Mouse (Mus musculus) MEL (cell line): ENCODE data around the gene Dhx29. TPM values are rescaled to one million over a fixed set of nuclear protein-coding genes. Genes with fewer than 3 reads are reported as not detected.

ENCODE experiments used
- DNase-seq: peaks from one replicate; pipeline ENCODE4 v3.0.0; 2011; ENCODE audit warnings: low read depth, low spot score
- H3K27ac ChIP-seq: 2 replicates; pipeline ENCODE4 v1.5.1; 2012; ENCODE audit warnings: low read depth, mild to moderate bottlenecking, control low read depth, low read length, moderate library complexity; ENCODE audit not compliant: control insufficient read depth
- H3K27me3 ChIP-seq, 2 experiments: fragments of 150-350 bp in 1 of 2; sonication (generic) in 1 of 2; 2 replicates each; pipeline ENCODE4 v1.6.1; 2012; ENCODE audit warnings: low read length in 2 of 2, mild to moderate bottlenecking in 2 of 2, improper control_type of control experiment in 1 of 2, moderate library complexity in 1 of 2; ENCODE audit not compliant: insufficient read depth in 2 of 2, control insufficient read depth in 1 of 2
- H3K36me3 ChIP-seq, 2 experiments: 2 replicates each; pipeline ENCODE4 v1.6.1; 2012 to 2014; ENCODE audit warnings: low read length in 2 of 2, improper control_type of control experiment in 1 of 2, inconsistent platforms in 1 of 2, mild to moderate bottlenecking in 1 of 2; ENCODE audit not compliant: insufficient read depth in 2 of 2, control insufficient read depth in 1 of 2
- H3K4me1 ChIP-seq, 2 experiments: fragments of 150-350 bp in 1 of 2; sonication (generic) in 1 of 2; 2 replicates each; pipeline ENCODE4 v1.6.1; 2012; ENCODE audit warnings: low read length in 2 of 2, improper control_type of control experiment in 1 of 2, mild to moderate bottlenecking in 1 of 2; ENCODE audit not compliant: insufficient read depth in 2 of 2, control insufficient read depth in 1 of 2
- H3K4me3 ChIP-seq, 2 experiments: fragments of 150-350 bp in 1 of 2; sonication (generic) in 1 of 2; 2 replicates each; pipeline ENCODE4 v1.5.1; 2012; ENCODE audit warnings: low read depth in 2 of 2, low read length in 2 of 2, mild to moderate bottlenecking in 2 of 2, moderate library complexity in 2 of 2, control low read depth in 1 of 2, improper control_type of control experiment in 1 of 2; ENCODE audit not compliant: control insufficient read depth in 1 of 2, insufficient read depth in 1 of 2
- H3K79me2 ChIP-seq: 2 replicates; pipeline ENCODE4 v1.6.1; 2012; ENCODE audit warnings: mild to moderate bottlenecking, low read length, moderate library complexity; ENCODE audit not compliant: control insufficient read depth, poor library complexity, insufficient read depth
- H3K9ac ChIP-seq: 2 replicates; pipeline ENCODE4 v1.6.1; 2012; ENCODE audit warnings: low read depth, mild to moderate bottlenecking, control low read depth, low read length, moderate library complexity; ENCODE audit not compliant: control insufficient read depth, poor library complexity, severe bottlenecking
- H3K9me3 ChIP-seq: fragments of 150-350 bp; sonication (generic); replicated peaks from 2 replicates; pipeline ENCODE4 v1.6.1; 2012; ENCODE audit warnings: mild to moderate bottlenecking, low read length, improper control_type of control experiment, moderate library complexity; ENCODE audit not compliant: insufficient read depth
- BHLHE40 ChIP-seq: IDR thresholded peaks from 2 replicates; pipeline ENCODE4 v1.6.1; 2012; ENCODE audit warnings: low read depth, mild to moderate bottlenecking, inconsistent platforms, low read length, improper control_type of control experiment, borderline replicate concordance
- E2F4 ChIP-seq: IDR thresholded peaks from 2 replicates; pipeline ENCODE4 v1.6.1; 2011; ENCODE audit warnings: low read depth, low read length, improper control_type of control experiment, borderline replicate concordance
- ELF1 ChIP-seq: IDR thresholded peaks from 2 replicates; pipeline ENCODE4 v1.6.1; 2014; ENCODE audit warnings: low read depth, mild to moderate bottlenecking, inconsistent platforms, low read length, improper control_type of control experiment, moderate library complexity
- EP300 ChIP-seq, 2 experiments: IDR thresholded peaks; 2 replicates each; pipeline ENCODE4 v1.6.1; 2011; ENCODE audit warnings: improper control_type of control experiment in 2 of 2, low read length in 2 of 2, low read depth in 1 of 2, mild to moderate bottlenecking in 1 of 2
- ETS1 ChIP-seq: IDR thresholded peaks from 2 replicates; pipeline ENCODE4 v1.6.1; 2012; ENCODE audit warnings: low read depth, mild to moderate bottlenecking, inconsistent platforms, low read length, improper control_type of control experiment, moderate library complexity
- GATA1 ChIP-seq: IDR thresholded peaks from 2 replicates; pipeline ENCODE4 v1.6.1; 2011; ENCODE audit warnings: low read depth, low read length, improper control_type of control experiment
- JUND ChIP-seq: IDR thresholded peaks from 2 replicates; pipeline ENCODE4 v1.6.1; 2011; ENCODE audit warnings: low read depth, mild to moderate bottlenecking, improper control_type of control experiment, low read length
- MAFK ChIP-seq: IDR thresholded peaks from 2 replicates; pipeline ENCODE4 v1.6.1; 2011; ENCODE audit warnings: low read depth, mild to moderate bottlenecking, low read length, improper control_type of control experiment, borderline replicate concordance
- MXI1 ChIP-seq: IDR thresholded peaks from 2 replicates; pipeline ENCODE4 v1.6.1; 2011; ENCODE audit warnings: mild to moderate bottlenecking, low read depth, low read length, improper control_type of control experiment
- NRF1 ChIP-seq: IDR thresholded peaks from 2 replicates; pipeline ENCODE4 v1.6.1; 2014; ENCODE audit warnings: low read depth, mild to moderate bottlenecking, inconsistent platforms, low read length, improper control_type of control experiment, moderate library complexity; ENCODE audit not compliant: poor library complexity, insufficient read depth, severe bottlenecking
- POLR2AphosphoS2 ChIP-seq: IDR thresholded peaks from 2 replicates; pipeline ENCODE4 v1.6.1; 2011; ENCODE audit warnings: low read length, improper control_type of control experiment
- RAD21 ChIP-seq: IDR thresholded peaks from 2 replicates; pipeline ENCODE4 v1.6.1; 2011; ENCODE audit warnings: mild to moderate bottlenecking, low read depth, low read length, improper control_type of control experiment
- RCOR1 ChIP-seq: IDR thresholded peaks from 2 replicates; pipeline ENCODE4 v1.6.1; 2012; ENCODE audit warnings: low read depth, mild to moderate bottlenecking, inconsistent platforms, low read length, improper control_type of control experiment
- SIN3A ChIP-seq: IDR thresholded peaks from 2 replicates; pipeline ENCODE4 v1.6.1; 2012; ENCODE audit warnings: low read length, improper control_type of control experiment, inconsistent platforms
- TBP ChIP-seq: IDR thresholded peaks from 2 replicates; pipeline ENCODE4 v1.8.0; 2011; ENCODE audit warnings: low read depth, low read length, improper control_type of control experiment
- TCF12 ChIP-seq: IDR thresholded peaks from 2 replicates; pipeline ENCODE4 v1.6.1; 2014; ENCODE audit warnings: low read depth, mild to moderate bottlenecking, inconsistent platforms, low read length, improper control_type of control experiment, moderate library complexity
- USF1 ChIP-seq: IDR thresholded peaks from 2 replicates; pipeline ENCODE4 v1.6.1; 2014; ENCODE audit warnings: low read depth, mild to moderate bottlenecking, inconsistent platforms, low read length, improper control_type of control experiment, moderate library complexity
- USF2 ChIP-seq, 2 experiments: IDR thresholded peaks; 2 replicates each; pipeline ENCODE4 v1.6.1; 2011 to 2012; ENCODE audit warnings: improper control_type of control experiment in 2 of 2, low read length in 2 of 2, borderline replicate concordance in 1 of 2, inconsistent platforms in 1 of 2, low read depth in 1 of 2, mild to moderate bottlenecking in 1 of 2; ENCODE audit not compliant: insufficient read depth in 1 of 2
- ZC3H11A ChIP-seq: IDR thresholded peaks from 2 replicates; pipeline ENCODE4 v1.6.1; 2012; ENCODE audit warnings: low read depth, mild to moderate bottlenecking, inconsistent platforms, low read length, improper control_type of control experiment
- ZMIZ1 ChIP-seq: IDR thresholded peaks from 2 replicates; pipeline ENCODE4 v1.6.1; 2012; ENCODE audit warnings: low read depth, mild to moderate bottlenecking, inconsistent platforms, low read length, improper control_type of control experiment, moderate library complexity
- ZNF384 ChIP-seq: IDR thresholded peaks from 2 replicates; pipeline ENCODE4 v1.6.1; 2012; ENCODE audit warnings: low read depth, mild to moderate bottlenecking, inconsistent platforms, low read length, improper control_type of control experiment
- polyA plus RNA-seq, 2 experiments: library from polyadenylated mRNA; stranded (reverse) in 1 of 2; unstranded in 1 of 2; fragments of >175 nt in 1 of 2; fragments of >200 nt in 1 of 2; gene quantifications; 2 replicates each; pipeline versions ENCODE4 v1.2.1 to v1.2.4; 2012; ENCODE audit warnings: low replicate concordance in 2 of 2, low read depth in 1 of 2; ENCODE audit not compliant: insufficient read length in 2 of 2, insufficient read depth in 1 of 2, missing spikeins in 1 of 2
- total RNA-seq: library from RNA; depleted of rRNA; stranded (reverse); fragments of 300-350 nt; gene quantifications from 2 replicates; pipeline ENCODE4 v1.2.3, GENCODE M21; 2012

The Dhx29 gene
- total and polyA plus RNA-seq, 3 experiments, result 25.3 to 41.2 (median 26.7) TPM

DNA sequence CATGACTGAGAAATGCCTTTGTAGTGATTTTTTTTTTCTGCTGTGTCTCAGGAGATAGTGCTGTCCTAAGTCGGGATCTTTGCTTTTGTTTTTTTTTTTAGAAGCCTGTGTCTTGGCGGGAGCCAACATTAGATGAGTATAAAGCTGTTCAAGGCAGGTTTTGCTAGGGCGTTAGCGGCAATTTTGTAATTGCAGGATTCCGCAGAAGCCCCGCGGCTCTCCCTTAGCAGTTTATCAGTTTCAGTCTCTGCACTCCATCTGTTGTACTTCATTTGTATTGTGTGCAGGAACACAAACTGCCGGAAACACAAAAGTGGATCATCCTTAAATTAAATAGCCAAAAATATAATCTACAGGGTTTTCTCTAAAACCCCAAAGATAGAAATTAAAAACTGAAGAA lies 26.8 kb downstream of the Dhx29 start:
- H3K4me3 ChIP-seq, result no peak overlapping the region
- no peaks in the 10 kb centered on the region for H3K9me3 ChIP-seq
- H3K4me1 ChIP-seq, result no peaks in the 10 kb centered on the region
- TF ChIP-seq NRF1 (no peak), BHLHE40 (no peak), TBP (no peak), TCF12 (no peak), SIN3A (no peak), RCOR1 (no peak), JUND (no peak), GATA1 (no peak), ZMIZ1 (no peak), USF2 (IDR thresholded peaks at IDR 0.05; ENCODE audit: borderline replicate concordance in 1 of 2, insufficient read depth in 1 of 2, low read depth in 1 of 2, low read length in 2 of 2) (no peak), ZNF384 (no peak), ETS1 (no peak), RAD21 (no peak), E2F4 (no peak), POLR2AphosphoS2 (no peak), ZC3H11A (no peak), MAFK (no peak), EP300 (IDR thresholded peaks at IDR 0.05; ENCODE audit: low read depth in 1 of 2, low read length in 2 of 2) (no peak), USF1 (no peak), MXI1 (no peak)
- no peaks in the 10 kb centered on the region for H3K27me3 ChIP-seq
- H3K79me2 ChIP-seq, result no peaks in the 10 kb centered on the region
- H3K27ac ChIP-seq, result no peak overlapping the region
- peaks cover 0 to 14% of the 10 kb centered on the region in 2 experiments; a peak in 2 of 4 replicates for H3K36me3 ChIP-seq
- no peak for DNase-seq
- no peak overlapping the region for H3K9ac ChIP-seq

DNA sequence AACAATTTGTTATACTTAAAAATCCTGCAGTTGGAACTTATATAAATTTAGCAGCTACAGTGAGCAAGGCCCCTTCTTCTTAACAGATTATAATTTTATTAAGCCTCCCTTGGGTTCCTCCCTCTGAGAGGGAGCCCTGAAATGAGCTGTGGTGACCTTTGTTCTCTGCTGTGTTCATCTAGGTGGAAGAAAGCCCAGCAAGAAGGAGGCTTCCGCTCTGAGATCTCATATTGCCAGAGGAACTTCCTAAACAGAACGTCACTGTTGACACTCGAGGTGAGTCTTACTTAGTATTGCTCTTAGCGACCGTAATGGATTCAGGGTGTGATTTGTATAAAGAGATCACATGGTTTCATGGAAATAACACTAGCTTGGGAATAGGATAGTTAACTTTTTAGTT lies 35.8 kb downstream of the Dhx29 start:
- Histone ChIP-seq H3K36me3 (peaks cover 0 to 8% of the 10 kb centered on the region in 2 experiments; a peak in 2 of 4 replicates), H3K27ac (no peak overlapping the region), H3K79me2 (no peaks in the 10 kb centered on the region), H3K9ac (no peak overlapping the region), H3K4me3 (no peak overlapping the region), H3K27me3 (no peaks in the 10 kb centered on the region), H3K9me3 (no peaks in the 10 kb centered on the region), H3K4me1 (no peaks in the 10 kb centered on the region)
- no peak for DNase-seq
- no peak for TF ChIP-seq ELF1
